Mouse (Mus musculus): ENCODE measurements around the gene Dsn1. TPM values are rescaled to one million over a fixed set of nuclear protein-coding genes. Genes with fewer than 3 reads are reported as not detected.

Dsn1 gene
- polyA plus RNA-seq, 1 experiment from 2014 or later: 51.4 TPM

- Histone ChIP-seq H3K36me3 (ENCODE audit: control insufficient read depth, insufficient read depth, low read length) (no peaks in the 10 kb centered on the region), H3K4me2 (no peak overlapping the region), H3K9ac (ENCODE audit: low read length) (no peak overlapping the region), H3K9me3 (ENCODE audit: control insufficient read depth, low read length) (no peaks in the 10 kb centered on the region), H3K27ac (ENCODE audit: low read depth, low read length) (no peak overlapping the region), H3K4me3 (ENCODE audit: low read depth, low read length) (no peak overlapping the region), H3K27me3 (ENCODE audit: control insufficient read depth, insufficient read depth, low read length) (no peaks in the 10 kb centered on the region), H3K4me1 (ENCODE audit: control insufficient read depth, insufficient read depth, low read length) (no peaks in the 10 kb centered on the region)
- ATAC-seq (ENCODE audit: low FRiP score) (no peak), DNase-seq (ENCODE audit: low spot score, missing footprints) (no peak)
- 75% methylated on average over 4 of the region's 4 CpGs for WGBS
Observed at GRCm38 (mm10) chr2:156968501-156968900, 38.5 kb downstream of the Dsn1 start.

GRCm38 (mm10) chr2:156967388-156967787 lies 39.6 kb downstream of the Dsn1 start:
- Histone ChIP-seq H3K9me3 (ENCODE audit: control insufficient read depth, low read length) (no peaks in the 10 kb centered on the region), H3K4me1 (ENCODE audit: control insufficient read depth, insufficient read depth, low read length) (no peaks in the 10 kb centered on the region), H3K27me3 (ENCODE audit: control insufficient read depth, insufficient read depth, low read length) (no peaks in the 10 kb centered on the region), H3K27ac (ENCODE audit: low read depth, low read length) (no peak overlapping the region), H3K9ac (ENCODE audit: low read length) (no peak overlapping the region), H3K36me3 (ENCODE audit: control insufficient read depth, insufficient read depth, low read length) (no peaks in the 10 kb centered on the region), H3K4me3 (ENCODE audit: low read depth, low read length) (no peak overlapping the region), H3K4me2 (no peak overlapping the region)
- DNase-seq (ENCODE audit: low spot score, missing footprints): no peak
- ATAC-seq (ENCODE audit: low FRiP score): no peak
- WGBS: 87% methylated on average over 6 of the region's 6 CpGs

- Histone ChIP-seq H3K9me3 (ENCODE audit: control insufficient read depth, low read length) (no peaks in the 10 kb centered on the region), H3K4me2 (no peak overlapping the region), H3K4me1 (ENCODE audit: control insufficient read depth, insufficient read depth, low read length) (no peaks in the 10 kb centered on the region), H3K9ac (ENCODE audit: low read length) (no peak overlapping the region), H3K27me3 (ENCODE audit: control insufficient read depth, insufficient read depth, low read length) (no peaks in the 10 kb centered on the region), H3K4me3 (ENCODE audit: low read depth, low read length) (no peak overlapping the region), H3K36me3 (ENCODE audit: control insufficient read depth, insufficient read depth, low read length) (no peaks in the 10 kb centered on the region), H3K27ac (ENCODE audit: low read depth, low read length) (no peak overlapping the region)
- DNase-seq (ENCODE audit: low spot score, missing footprints): no peak
- 90% methylated on average over 7 of the region's 7 CpGs for WGBS
- no peak for ATAC-seq (ENCODE audit: low FRiP score)
Observed at GRCm38 (mm10) chr2:156963891-156964290, 43.1 kb downstream of the Dsn1 start.

GRCm38 (mm10) chr2:156958496-156959252 lies 48.3 kb downstream of the Dsn1 start:
- Histone ChIP-seq H3K9ac (ENCODE audit: low read length) (no peak overlapping the region), H3K4me3 (ENCODE audit: low read depth, low read length) (no peak overlapping the region), H3K27ac (ENCODE audit: low read depth, low read length) (no peak overlapping the region), H3K4me1 (ENCODE audit: control insufficient read depth, insufficient read depth, low read length) (no peaks in the 10 kb centered on the region), H3K9me3 (ENCODE audit: control insufficient read depth, low read length) (no peaks in the 10 kb centered on the region), H3K27me3 (ENCODE audit: control insufficient read depth, insufficient read depth, low read length) (no peaks in the 10 kb centered on the region), H3K4me2 (no peak overlapping the region), H3K36me3 (ENCODE audit: control insufficient read depth, insufficient read depth, low read length) (no peaks in the 10 kb centered on the region)
- ATAC-seq (ENCODE audit: low FRiP score) (no peak), DNase-seq (ENCODE audit: low spot score, missing footprints) (no peak)
- 83% methylated on average over 9 of the region's 9 CpGs for WGBS

- H3K9ac ChIP-seq (ENCODE audit: low read length): no peak overlapping the region
- H3K9me3 ChIP-seq (ENCODE audit: control insufficient read depth, low read length): no peaks in the 10 kb centered on the region
- no peaks in the 10 kb centered on the region for H3K36me3 ChIP-seq (ENCODE audit: control insufficient read depth, insufficient read depth, low read length)
- H3K4me1 ChIP-seq (ENCODE audit: control insufficient read depth, insufficient read depth, low read length): no peaks in the 10 kb centered on the region
- no peak for ATAC-seq (ENCODE audit: low FRiP score)
- no peaks in the 10 kb centered on the region for H3K27me3 ChIP-seq (ENCODE audit: control insufficient read depth, insufficient read depth, low read length)
- H3K27ac ChIP-seq (ENCODE audit: low read depth, low read length): no peak overlapping the region
- H3K4me3 ChIP-seq (ENCODE audit: low read depth, low read length): no peak overlapping the region
- H3K4me2 ChIP-seq: no peak overlapping the region
- WGBS: 88% methylated on average over 2 of the region's 2 CpGs
- DNase-seq (ENCODE audit: low spot score, missing footprints): no peak
Observed at GRCm38 (mm10) chr2:156957035-156957434, 49.9 kb downstream of the Dsn1 start.

GRCm38 (mm10) chr2:156956306-156956705 lies 50.6 kb downstream of the Dsn1 start:
- no peak overlapping the region for H3K4me3 ChIP-seq (ENCODE audit: low read depth, low read length)
- ATAC-seq (ENCODE audit: low FRiP score) (no peak), DNase-seq (ENCODE audit: low spot score, missing footprints) (no peak)
- no peak overlapping the region for H3K27ac ChIP-seq (ENCODE audit: low read depth, low read length)
- H3K4me1 ChIP-seq (ENCODE audit: control insufficient read depth, insufficient read depth, low read length): no peaks in the 10 kb centered on the region
- H3K9me3 ChIP-seq (ENCODE audit: control insufficient read depth, low read length): no peaks in the 10 kb centered on the region
- H3K27me3 ChIP-seq (ENCODE audit: control insufficient read depth, insufficient read depth, low read length): no peaks in the 10 kb centered on the region
- H3K36me3 ChIP-seq (ENCODE audit: control insufficient read depth, insufficient read depth, low read length): no peaks in the 10 kb centered on the region
- WGBS: 79% methylated on average over 7 of the region's 7 CpGs
- H3K9ac ChIP-seq (ENCODE audit: low read length): no peak overlapping the region
- H3K4me2 ChIP-seq: no peak overlapping the region

GRCm38 (mm10) chr2:156954463-156954862 lies 52.5 kb downstream of the Dsn1 start:
- 89% methylated on average over 5 of the region's 5 CpGs for WGBS

GRCm38 (mm10) chr2:156951301-156952094 lies 55.5 kb downstream of the Dsn1 start:
- H3K9ac ChIP-seq (ENCODE audit: low read length): no peak overlapping the region
- H3K4me2 ChIP-seq: no peak overlapping the region
- WGBS: 94% methylated on average over 10 of the region's 10 CpGs
- DNase-seq (ENCODE audit: low spot score, missing footprints): no peak
- no peaks in the 10 kb centered on the region for H3K9me3 ChIP-seq (ENCODE audit: control insufficient read depth, low read length)
- H3K4me3 ChIP-seq (ENCODE audit: low read depth, low read length): no peak overlapping the region
- no peaks in the 10 kb centered on the region for H3K4me1 ChIP-seq (ENCODE audit: control insufficient read depth, insufficient read depth, low read length)
- H3K27me3 ChIP-seq (ENCODE audit: control insufficient read depth, insufficient read depth, low read length): no peaks in the 10 kb centered on the region
- no peaks in the 10 kb centered on the region for H3K36me3 ChIP-seq (ENCODE audit: control insufficient read depth, insufficient read depth, low read length)
- ATAC-seq (ENCODE audit: low FRiP score): no peak
- no peak overlapping the region for H3K27ac ChIP-seq (ENCODE audit: low read depth, low read length)

More at GRCm38 (mm10) chr2:156954463-156954862, 52.5 kb downstream of the Dsn1 start:
- ATAC-seq (ENCODE audit: low FRiP score) (no peak), DNase-seq (ENCODE audit: low spot score, missing footprints) (no peak)
- no peaks in the 10 kb centered on the region for H3K27me3 ChIP-seq (ENCODE audit: control insufficient read depth, insufficient read depth, low read length)
- no peak overlapping the region for H3K9ac ChIP-seq (ENCODE audit: low read length)
- no peaks in the 10 kb centered on the region for H3K4me1 ChIP-seq (ENCODE audit: control insufficient read depth, insufficient read depth, low read length)
- no peak overlapping the region for H3K4me2 ChIP-seq
- H3K4me3 ChIP-seq (ENCODE audit: low read depth, low read length): no peak overlapping the region
- H3K36me3 ChIP-seq (ENCODE audit: control insufficient read depth, insufficient read depth, low read length): no peaks in the 10 kb centered on the region
- H3K9me3 ChIP-seq (ENCODE audit: control insufficient read depth, low read length): no peaks in the 10 kb centered on the region
- H3K27ac ChIP-seq (ENCODE audit: low read depth, low read length): no peak overlapping the region

- no peak for ATAC-seq (ENCODE audit: low FRiP score)
- Histone ChIP-seq H3K27ac (ENCODE audit: low read depth, low read length) (no peak overlapping the region), H3K4me1 (ENCODE audit: control insufficient read depth, insufficient read depth, low read length) (no peaks in the 10 kb centered on the region), H3K4me3 (ENCODE audit: low read depth, low read length) (no peak overlapping the region), H3K9me3 (ENCODE audit: control insufficient read depth, low read length) (no peaks in the 10 kb centered on the region), H3K27me3 (ENCODE audit: control insufficient read depth, insufficient read depth, low read length) (no peaks in the 10 kb centered on the region), H3K9ac (ENCODE audit: low read length) (no peak overlapping the region), H3K4me2 (no peak overlapping the region), H3K36me3 (ENCODE audit: control insufficient read depth, insufficient read depth, low read length) (no peaks in the 10 kb centered on the region)
- WGBS: 95% methylated on average over 3 of the region's 3 CpGs
- DNase-seq (ENCODE audit: low spot score, missing footprints): no peak
Observed at GRCm38 (mm10) chr2:156950816-156951215, 56.1 kb downstream of the Dsn1 start.

Measured in midbrain, embryonic 11.5 days (tissue).